Mouse (Mus musculus) limb, embryonic 10.5 days (tissue): ENCODE measurements around the gene Maea. TPM values are rescaled to one million over a fixed set of nuclear protein-coding genes. Genes with fewer than 3 reads are reported as not detected.

ENCODE experiments used
- polyA plus RNA-seq: library from polyadenylated mRNA; unstranded; fragments of >200 nt; fragmentation: Nextera tagmentation; extraction: Ambion mirVana; gene quantifications from 2 replicates; pipeline ENCODE4 v1.2.1, GENCODE M21; 2016

The Maea gene
- polyA plus RNA-seq, 1 experiment from 2014 or later: 161 TPM

Other genes with a start within 250 kb of the Maea start
- not detected in 2 replicates for gene Slc5a1, start 231.3 kb upstream of the Maea start, polyA plus RNA-seq
- 2.8 TPM in 2 replicates for gene Spon2, start 117.1 kb upstream of the Maea start, polyA plus RNA-seq
- 440 and 473 TPM in 2 replicates for gene Ctbp1, start 60.5 kb upstream of the Maea start, polyA plus RNA-seq
- gene Uvssa, start 43.0 kb downstream of the Maea start, polyA plus RNA-seq: 6.0 and 8.6 TPM in 2 replicates
- not detected in 2 replicates for gene Nkx1-1, start 98.5 kb downstream of the Maea start, polyA plus RNA-seq